Mouse (Mus musculus): ENCODE results near the gene Vwce. TPM values are rescaled to one million over a fixed set of nuclear protein-coding genes. Genes with fewer than 3 reads are reported as not detected.
A peak's percentile ranks its signal among the peaks of the same experiment; 100 is the strongest.

Gene Vwce
- polyA plus RNA-seq, 1 experiment from 2014 or later = 1.4 TPM

DNA sequence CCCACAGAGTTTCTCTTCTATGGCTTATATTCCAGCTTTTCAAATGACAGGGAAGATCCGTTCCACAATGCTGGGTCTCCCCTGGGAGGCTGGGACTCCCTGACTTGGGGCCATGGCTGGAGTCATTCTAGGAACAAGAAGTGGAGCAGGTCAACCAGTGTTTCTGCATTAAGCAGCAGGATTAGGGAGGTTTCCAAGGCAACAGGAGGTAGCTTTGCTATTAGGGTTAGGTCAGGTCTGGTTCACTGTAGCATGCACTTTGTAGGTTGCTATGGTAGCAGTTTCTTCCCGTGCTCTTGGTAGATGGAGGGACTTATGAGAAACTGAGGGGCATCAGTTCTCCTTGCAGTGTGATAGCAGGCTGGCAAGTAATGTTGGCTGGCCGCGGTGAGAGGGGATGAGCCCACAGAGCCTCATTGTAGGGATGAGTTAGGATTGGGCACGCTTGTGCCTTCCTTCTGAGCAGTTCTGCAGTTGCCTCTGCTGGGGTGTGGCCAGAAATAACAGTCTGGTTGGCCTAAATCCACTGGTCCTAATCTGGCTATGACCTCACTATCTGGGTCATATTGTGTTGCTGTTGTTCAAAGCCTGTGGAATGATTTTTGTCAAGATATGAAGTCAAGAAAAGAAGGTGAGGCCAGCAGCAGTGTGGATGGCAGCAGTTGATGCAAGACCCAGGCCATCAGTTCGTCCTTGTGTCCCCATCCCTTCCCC is 67.2 kb downstream of the Vwce start:
- Histone ChIP-seq H3K27me3 (ENCODE audit: control insufficient read depth, insufficient read depth, low read length) (no peaks in the 10 kb centered on the region), H3K9me3 (ENCODE audit: control insufficient read depth, low read length) (no peaks in the 10 kb centered on the region), H3K4me2 (ENCODE audit: low read depth, severe bottlenecking) (no peak overlapping the region), H3K4me1 (ENCODE audit: control insufficient read depth, insufficient read depth, low read length) (0 out of 2 replicates have a peak, but pooled peaks cover 7% of the 10 kb centered on the region), H3K36me3 (ENCODE audit: control insufficient read depth, insufficient read depth, low read length) (no peaks in the 10 kb centered on the region), H3K9ac (ENCODE audit: low read length) (no peak overlapping the region), H3K27ac (replicated peaks; ENCODE audit: low read depth, low read length) (no peak overlapping the region), H3K4me3 (ENCODE audit: low read depth, low read length) (no peak overlapping the region)
- no peak for DNase-seq (ENCODE audit: low spot score)
- ATAC-seq (ENCODE audit: insufficient number of reproducible peaks, low FRiP score, low TSS enrichment, low read depth) = no peak
- 74% methylated on average over 6 of the region's 6 CpGs for WGBS

DNA sequence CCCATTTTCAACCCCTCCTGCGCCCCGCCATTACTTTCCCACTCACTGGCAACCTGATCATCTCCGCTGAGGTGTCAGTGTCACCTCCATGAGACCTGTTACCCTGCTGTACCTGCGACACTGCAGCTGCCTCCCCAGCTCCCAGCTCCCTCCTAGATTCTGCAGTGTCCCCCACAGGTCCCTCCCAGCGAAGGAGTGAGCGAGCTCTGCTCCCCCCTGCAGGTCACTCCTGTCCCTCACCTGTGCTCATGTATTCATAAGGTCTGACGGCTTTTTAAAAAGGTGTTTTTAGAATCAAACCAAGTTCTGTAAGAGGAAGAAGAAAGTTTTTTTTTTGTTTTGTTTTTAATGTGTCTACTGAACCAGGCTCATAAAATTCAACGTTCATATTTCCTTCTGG is 68.1 kb downstream of the Vwce start:
- H3K27me3 ChIP-seq (ENCODE audit: control insufficient read depth, insufficient read depth, low read length) = no peaks in the 10 kb centered on the region
- 0 out of 2 replicates have a peak, but pooled peaks cover 7% of the 10 kb centered on the region for H3K4me1 ChIP-seq (ENCODE audit: control insufficient read depth, insufficient read depth, low read length)
- no peak overlapping the region for H3K9ac ChIP-seq (ENCODE audit: low read length)
- H3K4me3 ChIP-seq (ENCODE audit: low read depth, low read length) = no peak overlapping the region
- H3K4me2 ChIP-seq (ENCODE audit: low read depth, severe bottlenecking) = no peak overlapping the region
- no peak overlapping the region for H3K27ac ChIP-seq (replicated peaks; ENCODE audit: low read depth, low read length)
- 67% methylated on average over 8 of the region's 8 CpGs for WGBS
- no peaks in the 10 kb centered on the region for H3K9me3 ChIP-seq (ENCODE audit: control insufficient read depth, low read length)
- H3K36me3 ChIP-seq (ENCODE audit: control insufficient read depth, insufficient read depth, low read length) = no peaks in the 10 kb centered on the region
- ATAC-seq (ENCODE audit: insufficient number of reproducible peaks, low FRiP score, low TSS enrichment, low read depth) = no peak
- DNase-seq (ENCODE audit: low spot score) = no peak

DNA sequence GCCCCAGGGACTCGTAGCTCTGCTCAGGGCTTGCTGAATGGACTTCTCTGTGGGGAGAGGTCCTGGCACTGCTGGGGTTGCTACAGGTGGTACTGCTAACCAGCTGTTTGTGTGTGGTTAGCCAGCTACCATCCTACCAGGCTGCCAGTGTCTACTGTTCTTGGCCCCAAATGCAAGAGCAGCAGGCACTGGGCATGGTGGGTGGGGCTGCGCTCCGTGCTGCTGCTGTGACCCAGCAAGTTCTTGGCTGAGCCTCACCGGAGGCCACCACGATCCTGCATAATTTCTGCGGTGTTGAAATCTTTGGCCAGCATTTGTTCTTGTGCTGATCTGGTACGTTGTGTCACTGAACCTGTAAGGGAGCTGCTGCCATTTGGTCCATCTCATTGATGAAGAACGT is 69.5 kb downstream of the Vwce start:
- H3K4me1 ChIP-seq (ENCODE audit: control insufficient read depth, insufficient read depth, low read length) = 0 out of 2 replicates have a peak, but pooled peaks cover 7% of the 10 kb centered on the region
- H3K27me3 ChIP-seq (ENCODE audit: control insufficient read depth, insufficient read depth, low read length) = no peaks in the 10 kb centered on the region
- no peaks in the 10 kb centered on the region for H3K9me3 ChIP-seq (ENCODE audit: control insufficient read depth, low read length)
- no peak overlapping the region for H3K4me3 ChIP-seq (ENCODE audit: low read depth, low read length)
- DNase-seq (ENCODE audit: low spot score) (no peak), ATAC-seq (ENCODE audit: insufficient number of reproducible peaks, low FRiP score, low TSS enrichment, low read depth) (no peak)
- H3K4me2 ChIP-seq (ENCODE audit: low read depth, severe bottlenecking) = no peak overlapping the region
- H3K36me3 ChIP-seq (ENCODE audit: control insufficient read depth, insufficient read depth, low read length) = no peaks in the 10 kb centered on the region
- no peak overlapping the region for H3K9ac ChIP-seq (ENCODE audit: low read length)
- no peak overlapping the region for H3K27ac ChIP-seq (replicated peaks; ENCODE audit: low read depth, low read length)
- 94% methylated on average over 8 of the region's 8 CpGs for WGBS

DNA sequence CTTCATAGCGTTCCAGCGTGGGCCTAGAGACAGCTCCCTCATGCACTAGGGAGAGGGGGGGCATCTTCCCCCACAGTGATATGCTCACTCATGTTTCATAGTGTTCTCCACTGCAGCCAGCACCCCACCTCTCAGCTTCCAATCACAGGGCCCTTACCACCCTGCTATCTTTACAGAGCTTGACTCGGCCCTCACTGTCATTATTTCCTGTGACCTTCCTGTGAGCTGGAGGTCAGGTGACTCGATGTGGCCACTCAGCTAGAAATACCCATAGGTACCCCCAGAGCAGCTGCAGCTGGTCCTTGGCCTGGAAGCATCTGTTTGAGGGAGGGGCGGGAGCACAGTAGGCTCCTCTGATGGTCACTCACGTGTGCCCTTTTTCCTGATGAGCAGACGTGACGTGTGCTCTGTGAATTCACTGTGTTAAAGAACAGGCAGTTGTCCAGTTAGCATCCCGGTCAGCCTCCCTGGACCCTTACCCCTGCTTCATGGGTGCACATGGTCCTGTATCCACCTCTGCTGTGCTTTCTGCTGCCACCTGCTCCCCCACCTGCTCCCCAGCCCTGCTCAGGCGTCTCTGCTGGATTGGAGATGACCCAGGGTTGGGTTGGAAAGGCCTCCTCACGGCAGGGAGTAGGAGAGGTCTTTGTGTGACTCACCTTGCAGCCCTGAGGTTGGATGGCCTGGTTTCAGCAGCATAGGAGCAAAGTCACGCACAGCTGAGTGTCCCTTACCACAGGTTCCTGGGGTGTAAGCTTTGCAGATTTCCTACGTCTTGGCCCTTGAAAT is 73.3 kb downstream of the Vwce start:
- H3K27me3 ChIP-seq (ENCODE audit: control insufficient read depth, insufficient read depth, low read length) = no peaks in the 10 kb centered on the region
- peaks cover 10% of the 10 kb centered on the region for H3K36me3 ChIP-seq (ENCODE audit: control insufficient read depth, insufficient read depth, low read length)
- no peak overlapping the region for H3K27ac ChIP-seq (replicated peaks; ENCODE audit: low read depth, low read length)
- ATAC-seq (ENCODE audit: insufficient number of reproducible peaks, low FRiP score, low TSS enrichment, low read depth) (no peak), DNase-seq (ENCODE audit: low spot score) (no peak)
- H3K9me3 ChIP-seq (ENCODE audit: control insufficient read depth, low read length) = no peaks in the 10 kb centered on the region
- H3K4me2 ChIP-seq (ENCODE audit: low read depth, severe bottlenecking) = no peak overlapping the region
- H3K9ac ChIP-seq (ENCODE audit: low read length) = no peak overlapping the region
- WGBS = 83% methylated on average over 13 of the region's 13 CpGs
- H3K4me3 ChIP-seq (ENCODE audit: low read depth, low read length) = no peak overlapping the region
- H3K4me1 ChIP-seq (ENCODE audit: control insufficient read depth, insufficient read depth, low read length) = 0 out of 2 replicates have a peak, but pooled peaks cover 4% of the 10 kb centered on the region

DNA sequence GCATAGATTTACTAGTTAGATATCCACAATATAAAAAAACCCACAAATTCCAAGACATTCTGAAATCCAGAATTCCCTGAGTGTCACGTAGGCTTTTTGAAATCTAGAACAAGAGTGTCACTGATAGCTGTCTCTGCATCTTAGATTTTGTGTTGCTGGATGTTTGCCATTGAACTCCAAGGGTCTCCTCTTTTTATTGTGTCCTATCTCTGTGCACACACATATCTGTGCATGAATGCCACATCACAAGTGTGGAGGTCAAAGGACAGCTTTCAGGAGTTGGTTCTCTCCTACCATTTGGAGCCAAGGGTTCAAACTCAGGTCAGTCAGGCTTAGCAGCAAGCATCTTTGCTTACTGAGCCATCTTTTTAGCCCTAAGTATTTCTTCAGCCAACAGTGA is 73.9 kb downstream of the Vwce start:
- 92% methylated on average over 1 of the region's 1 CpGs for WGBS

DNA sequence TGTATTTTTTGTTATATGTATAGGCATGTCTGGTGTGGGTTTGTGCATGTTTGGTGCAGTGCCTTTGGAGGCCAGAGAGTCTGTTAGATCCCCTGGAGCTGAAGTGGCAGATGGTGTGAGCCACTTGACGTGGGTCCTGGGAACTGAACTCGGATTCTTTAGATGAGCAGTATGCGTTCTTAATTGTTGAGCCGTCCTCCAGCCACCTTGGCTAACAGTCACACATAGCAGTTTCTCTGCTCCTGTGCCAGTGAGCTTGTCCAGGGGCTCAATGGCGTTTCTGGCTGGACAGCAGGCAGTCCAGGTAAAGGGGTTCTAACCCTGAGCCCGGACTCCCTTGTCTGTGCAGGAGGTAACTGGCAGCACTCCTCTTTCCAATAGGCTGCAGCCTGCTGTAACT is 74.9 kb downstream of the Vwce start:
- Histone ChIP-seq H3K4me1 (ENCODE audit: control insufficient read depth, insufficient read depth, low read length) (0 out of 2 replicates have a peak, but pooled peaks cover 4% of the 10 kb centered on the region), H3K27ac (replicated peaks; ENCODE audit: low read depth, low read length) (no peak overlapping the region), H3K4me3 (ENCODE audit: low read depth, low read length) (no peak overlapping the region), H3K9me3 (ENCODE audit: control insufficient read depth, low read length) (no peaks in the 10 kb centered on the region), H3K9ac (ENCODE audit: low read length) (peak overlapping the region; percentile 27; the same call in 1 of the 2 replicates), H3K4me2 (ENCODE audit: low read depth, severe bottlenecking) (no peak overlapping the region), H3K36me3 (ENCODE audit: control insufficient read depth, insufficient read depth, low read length) (peaks cover 17% of the 10 kb centered on the region), H3K27me3 (ENCODE audit: control insufficient read depth, insufficient read depth, low read length) (no peaks in the 10 kb centered on the region)
- 77% methylated on average over 6 of the region's 6 CpGs for WGBS
- ATAC-seq (ENCODE audit: insufficient number of reproducible peaks, low FRiP score, low TSS enrichment, low read depth) = no peak
- DNase-seq (ENCODE audit: low spot score) = no peak

More for the DNA sequence above, 73.9 kb downstream of the Vwce start:
- no peak for ATAC-seq (ENCODE audit: insufficient number of reproducible peaks, low FRiP score, low TSS enrichment, low read depth)
- Histone ChIP-seq H3K9ac (ENCODE audit: low read length) (no peak overlapping the region), H3K27ac (replicated peaks; ENCODE audit: low read depth, low read length) (no peak overlapping the region), H3K9me3 (ENCODE audit: control insufficient read depth, low read length) (no peaks in the 10 kb centered on the region), H3K4me1 (ENCODE audit: control insufficient read depth, insufficient read depth, low read length) (0 out of 2 replicates have a peak, but pooled peaks cover 4% of the 10 kb centered on the region), H3K4me2 (ENCODE audit: low read depth, severe bottlenecking) (no peak overlapping the region), H3K36me3 (ENCODE audit: control insufficient read depth, insufficient read depth, low read length) (peaks cover 15% of the 10 kb centered on the region), H3K27me3 (ENCODE audit: control insufficient read depth, insufficient read depth, low read length) (no peaks in the 10 kb centered on the region), H3K4me3 (ENCODE audit: low read depth, low read length) (no peak overlapping the region)
- DNase-seq (ENCODE audit: low spot score) = no peak

DNA sequence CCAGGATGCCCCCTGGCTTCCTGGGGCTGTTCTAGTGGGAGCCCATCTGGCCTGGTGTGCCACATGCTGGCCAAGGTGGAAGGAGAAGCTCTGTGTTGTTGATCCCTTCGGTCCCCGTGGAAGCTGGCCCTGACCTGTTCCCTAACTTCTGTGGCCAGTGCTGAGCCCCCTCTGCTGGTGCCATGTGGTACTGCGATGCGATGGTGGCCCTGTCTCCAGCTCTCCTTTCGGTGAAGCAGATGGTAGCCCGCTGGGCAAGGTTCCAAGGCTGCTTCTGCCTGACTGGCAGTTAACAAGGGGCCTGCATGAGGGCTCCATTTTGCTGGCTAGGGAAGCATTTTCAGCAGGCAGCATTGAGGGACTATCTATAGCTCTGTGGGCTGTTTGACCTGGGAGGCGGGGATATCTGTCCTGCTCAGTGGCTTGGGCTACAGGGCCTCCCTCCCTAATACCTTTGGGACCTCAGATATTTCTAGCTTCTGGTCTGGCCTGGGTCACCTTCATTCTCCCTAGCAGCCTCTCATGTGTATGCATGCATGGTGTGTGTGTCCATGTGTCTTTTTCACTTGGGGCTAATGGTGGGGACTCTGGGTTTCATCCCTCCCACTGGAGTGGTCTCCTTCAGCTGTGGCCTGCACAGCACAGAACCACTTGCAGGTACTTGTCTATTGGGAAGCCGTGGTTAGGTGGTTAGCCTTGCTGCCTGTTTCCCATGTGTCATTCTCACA is 75.5 kb downstream of the Vwce start:
- Histone ChIP-seq H3K4me3 (ENCODE audit: low read depth, low read length) (no peak overlapping the region), H3K36me3 (ENCODE audit: control insufficient read depth, insufficient read depth, low read length) (peaks cover 17% of the 10 kb centered on the region), H3K4me1 (ENCODE audit: control insufficient read depth, insufficient read depth, low read length) (0 out of 2 replicates have a peak, but pooled peaks cover 4% of the 10 kb centered on the region), H3K9ac (ENCODE audit: low read length) (peak overlapping the region; percentile 27; the same call in 1 of the 2 replicates), H3K9me3 (ENCODE audit: control insufficient read depth, low read length) (no peaks in the 10 kb centered on the region), H3K4me2 (ENCODE audit: low read depth, severe bottlenecking) (no peak overlapping the region), H3K27me3 (ENCODE audit: control insufficient read depth, insufficient read depth, low read length) (no peaks in the 10 kb centered on the region), H3K27ac (replicated peaks; ENCODE audit: low read depth, low read length) (no peak overlapping the region)
- DNase-seq (ENCODE audit: low spot score) = peak; percentile 94
- ATAC-seq (ENCODE audit: insufficient number of reproducible peaks, low FRiP score, low TSS enrichment, low read depth) = peak; percentile 36; the same call in 1 of the 2 replicates
- WGBS = 28% methylated on average over 8 of the region's 8 CpGs

DNA sequence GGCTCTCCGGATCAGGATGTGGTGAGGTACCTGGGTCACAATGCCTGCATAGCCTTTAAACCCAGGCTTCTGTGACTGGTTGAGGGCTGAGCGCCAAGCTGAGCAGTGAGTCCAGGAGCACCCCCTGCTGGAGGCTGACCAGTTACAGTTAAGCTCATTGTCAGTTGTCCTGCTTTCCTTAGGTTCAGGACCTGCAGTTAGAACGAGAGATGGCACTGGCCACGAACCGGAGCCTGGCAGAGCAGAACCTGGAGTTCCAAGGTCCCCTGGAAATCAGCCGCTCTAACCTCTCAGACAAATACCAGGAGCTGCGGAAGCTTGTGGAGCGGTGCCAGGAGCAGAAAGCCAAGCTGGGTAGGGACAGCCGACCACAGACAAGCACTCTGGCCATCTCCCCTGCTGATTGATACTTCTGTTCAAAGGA is 76.1 kb downstream of the Vwce start:
- Histone ChIP-seq H3K4me2 (ENCODE audit: low read depth, severe bottlenecking) (no peak overlapping the region), H3K9ac (ENCODE audit: low read length) (no peak overlapping the region), H3K4me3 (ENCODE audit: low read depth, low read length) (no peak overlapping the region), H3K4me1 (ENCODE audit: control insufficient read depth, insufficient read depth, low read length) (0 out of 2 replicates have a peak, but pooled peaks cover 4% of the 10 kb centered on the region), H3K36me3 (ENCODE audit: control insufficient read depth, insufficient read depth, low read length) (peaks cover 17% of the 10 kb centered on the region), H3K9me3 (ENCODE audit: control insufficient read depth, low read length) (no peaks in the 10 kb centered on the region), H3K27ac (replicated peaks; ENCODE audit: low read depth, low read length) (no peak overlapping the region), H3K27me3 (ENCODE audit: control insufficient read depth, insufficient read depth, low read length) (no peaks in the 10 kb centered on the region)
- WGBS = 83% methylated on average over 9 of the region's 9 CpGs
- DNase-seq (ENCODE audit: low spot score) = peak; percentile 42
- no peak for ATAC-seq (ENCODE audit: insufficient number of reproducible peaks, low FRiP score, low TSS enrichment, low read depth)
